Mouse (Mus musculus) embryonic facial prominence, embryonic 11.5 days (tissue): ENCODE results near the gene Spop. TPM values are rescaled to one million over a fixed set of nuclear protein-coding genes. Genes with fewer than 3 reads are reported as not detected.

Experiments
- ATAC-seq: fragments of 200-750 bp; cut with Nextera tagmentation; replicated peaks from 2 replicates; pipeline ENCODE4 v1.8.0; 2017; ENCODE audit warnings: low read depth; ENCODE audit not compliant: insufficient number of reproducible peaks, low FRiP score, low TSS enrichment
- DNase-seq: peaks from one replicate; pipeline ENCODE4 v3.0.0-alpha.2; 2015; ENCODE audit warnings: low spot score
- H3K27ac ChIP-seq: fragments of 300-500 bp; sonication (generic); replicated peaks from 2 replicates; pipeline ENCODE4 v1.5.1; 2014; ENCODE audit warnings: mild to moderate bottlenecking, low read depth, low read length, control low read depth
- H3K27me3 ChIP-seq: fragments of 300-500 bp; sonication (generic); 2 replicates; pipeline ENCODE4 v1.6.1; 2014; ENCODE audit warnings: mild to moderate bottlenecking, low read length, moderate library complexity, mixed read lengths; ENCODE audit not compliant: control insufficient read depth, insufficient read depth
- H3K36me3 ChIP-seq: fragments of 300-500 bp; sonication (generic); replicated peaks from 2 replicates; pipeline ENCODE4 v1.6.1; 2014; ENCODE audit warnings: low read depth, mild to moderate bottlenecking, low read length, moderate library complexity, mixed read lengths; ENCODE audit not compliant: control insufficient read depth, insufficient read depth
- H3K4me1 ChIP-seq: fragments of 300-500 bp; sonication (generic); 2 replicates; pipeline ENCODE4 v1.6.1; 2014; ENCODE audit warnings: low read length, mixed read lengths; ENCODE audit not compliant: control insufficient read depth, insufficient read depth
- H3K4me2 ChIP-seq: fragments of 300-500 bp; sonication (generic); 2 replicates; pipeline ENCODE4 v1.6.1; 2014; ENCODE audit warnings: low read depth, mild to moderate bottlenecking, control low read depth, low read length, moderate library complexity
- H3K4me3 ChIP-seq: fragments of 300-500 bp; sonication (generic); 2 replicates; pipeline ENCODE4 v1.5.1; 2014; ENCODE audit warnings: low read depth, low read length, control low read depth
- H3K9ac ChIP-seq: fragments of 300-500 bp; sonication (generic); replicated peaks from 2 replicates; pipeline ENCODE4 v1.6.1; 2014; ENCODE audit warnings: mild to moderate bottlenecking, control low read depth, low read length
- H3K9me3 ChIP-seq: fragments of 300-500 bp; sonication (generic); replicated peaks from 2 replicates; pipeline ENCODE4 v1.6.1; 2016; ENCODE audit warnings: mild to moderate bottlenecking, low read length, inconsistent platforms, mixed read lengths; ENCODE audit not compliant: control insufficient read depth
- WGBS: fragments of 180-500 bp; shearing (Covaris S2); extraction: QIAGEN DNeasy Blood & Tissue Kit; methylation state at CpG from one replicate; pipeline ENCODE4 v1.1.7; 2014; 5-methylcytosine and 5-hydroxymethylcytosine counted together
- polyA plus RNA-seq: library from polyadenylated mRNA; unstranded; fragments of >200 nt; fragmentation: Nextera tagmentation; extraction: Ambion mirVana; gene quantifications from 2 replicates; pipeline ENCODE4 v1.2.1, GENCODE M21; 2014

The Spop gene
- polyA plus RNA-seq, 1 experiment from 2014 or later: 95.3 TPM

DNA sequence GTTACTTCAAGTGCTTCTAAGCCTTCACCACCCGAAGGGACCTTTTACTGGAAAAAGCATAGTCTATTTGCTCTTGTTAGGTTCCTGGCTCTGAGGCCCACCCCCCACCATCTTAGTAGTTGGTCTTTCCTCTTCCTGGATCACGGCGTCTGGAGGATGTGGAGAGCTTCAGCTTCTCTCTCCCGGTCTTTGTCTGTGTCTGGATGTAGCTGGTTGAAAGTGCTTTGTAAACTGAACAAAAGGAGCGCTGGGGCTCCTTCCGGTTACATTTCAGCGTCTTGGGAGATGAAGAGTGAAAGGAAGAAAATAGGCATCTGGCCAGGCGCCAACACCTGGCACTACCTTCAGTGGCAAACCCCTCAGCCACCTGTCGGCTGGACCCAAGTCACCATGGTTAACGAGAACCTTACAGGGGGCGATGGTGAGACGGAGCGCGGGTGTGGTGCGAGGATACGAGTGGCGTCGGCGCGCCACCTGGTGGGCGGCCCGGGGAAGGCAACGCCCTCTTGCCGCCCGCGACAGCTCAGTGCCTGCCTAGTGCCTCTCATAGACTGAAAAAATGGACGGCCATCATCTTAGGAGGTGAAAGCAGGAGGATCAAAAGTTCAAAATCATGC lies 106.7 kb downstream of the Spop start:
- H3K36me3 ChIP-seq: no peaks in the 10 kb centered on the region
- peak; percentile 51; the same call in 1 of the 2 replicates for ATAC-seq

GRCm38 (mm10) chr11:95521563-95521962 lies 107.7 kb downstream of the Spop start:
- no peak for ATAC-seq
- Histone ChIP-seq H3K36me3 (no peaks in the 10 kb centered on the region), H3K4me3 (0 out of 2 replicates have a peak overlapping the region, but pooled peaks have one; percentile 5), H3K27ac (no peak overlapping the region), H3K27me3 (no peaks in the 10 kb centered on the region), H3K4me1 (peaks cover 7% of the 10 kb centered on the region), H3K9me3 (no peaks in the 10 kb centered on the region), H3K4me2 (peak overlapping the region; percentile 36), H3K9ac (no peak overlapping the region)
- peak; percentile 88 for DNase-seq
- under 1% methylated on average over 13 of the region's 13 CpGs for WGBS

More for the DNA sequence above, 106.7 kb downstream of the Spop start:
- peak; percentile 94 for DNase-seq
- H3K27ac ChIP-seq: no peak overlapping the region
- peak overlapping the region; percentile 25; the same call in 1 of the 2 replicates for H3K9ac ChIP-seq
- H3K4me2 ChIP-seq: peak overlapping the region; percentile 36
- no peaks in the 10 kb centered on the region for H3K9me3 ChIP-seq
- H3K4me1 ChIP-seq: peaks cover 13% of the 10 kb centered on the region
- WGBS: 6% methylated on average over 27 of the region's 27 CpGs
- H3K4me3 ChIP-seq: no peak overlapping the region
- no peaks in the 10 kb centered on the region for H3K27me3 ChIP-seq

GRCm38 (mm10) chr11:95527307-95527706 lies 113.4 kb downstream of the Spop start:
- no peak overlapping the region for H3K27ac ChIP-seq
- ATAC-seq (no peak), DNase-seq (no peak)
- no peaks in the 10 kb centered on the region for H3K36me3 ChIP-seq
- H3K4me2 ChIP-seq: no peak overlapping the region
- no peaks in the 10 kb centered on the region for H3K4me1 ChIP-seq
- WGBS: 91% methylated on average over 8 of the region's 8 CpGs
- no peaks in the 10 kb centered on the region for H3K9me3 ChIP-seq
- H3K9ac ChIP-seq: no peak overlapping the region
- H3K4me3 ChIP-seq: no peak overlapping the region
- no peaks in the 10 kb centered on the region for H3K27me3 ChIP-seq

- Histone ChIP-seq H3K27me3 (no peaks in the 10 kb centered on the region), H3K4me2 (no peak overlapping the region), H3K27ac (no peak overlapping the region), H3K4me1 (no peaks in the 10 kb centered on the region), H3K9me3 (no peaks in the 10 kb centered on the region), H3K9ac (no peak overlapping the region), H3K36me3 (no peaks in the 10 kb centered on the region), H3K4me3 (no peak overlapping the region)
- no peak for ATAC-seq
- 70% methylated on average over 3 of the region's 3 CpGs for WGBS
- DNase-seq: no peak
Measured at GRCm38 (mm10) chr11:95528231-95528630, 114.4 kb downstream of the Spop start.

DNA sequence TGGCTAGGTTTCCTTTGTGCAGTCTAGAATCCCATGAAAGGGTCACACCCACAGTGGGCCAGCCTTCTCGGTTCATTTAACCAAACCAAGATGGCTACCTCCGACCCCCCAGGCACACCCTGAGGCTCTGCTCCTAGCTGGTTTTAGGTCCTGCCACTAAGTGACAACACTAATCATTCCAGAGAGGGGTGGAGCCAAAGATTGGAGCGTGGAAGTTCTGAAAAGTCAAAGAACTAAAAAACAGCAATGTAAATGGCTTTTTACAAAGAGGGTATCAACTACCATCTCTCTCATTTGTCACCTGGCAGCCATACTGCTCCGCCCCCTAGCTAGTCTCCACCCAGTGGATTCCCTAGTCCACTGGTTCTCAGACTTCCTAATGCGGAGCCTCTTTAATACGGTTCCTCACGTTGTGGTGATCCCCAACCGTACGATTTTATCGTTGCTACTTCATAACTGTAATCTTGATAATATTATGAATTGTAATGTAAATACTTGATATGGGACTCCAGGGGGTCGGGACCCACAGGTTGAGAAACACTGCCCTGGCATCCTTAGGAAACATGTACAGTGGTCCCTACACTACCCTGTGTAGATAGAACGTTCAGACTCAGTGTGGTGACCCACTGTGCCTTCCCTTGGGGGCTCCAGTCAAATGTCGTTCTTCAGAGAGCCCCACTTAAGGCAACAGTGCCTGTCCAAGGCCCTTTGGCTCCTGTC lies 118.6 kb downstream of the Spop start:
- ATAC-seq: no peak
- Histone ChIP-seq H3K9ac (no peak overlapping the region), H3K4me1 (no peaks in the 10 kb centered on the region), H3K36me3 (no peaks in the 10 kb centered on the region), H3K4me2 (no peak overlapping the region), H3K4me3 (no peak overlapping the region), H3K9me3 (no peaks in the 10 kb centered on the region), H3K27me3 (no peaks in the 10 kb centered on the region), H3K27ac (no peak overlapping the region)
- 76% methylated on average over 13 of the region's 13 CpGs for WGBS
- no peak for DNase-seq

- H3K27ac ChIP-seq: no peak overlapping the region
- peak; percentile 92 for DNase-seq
- H3K9me3 ChIP-seq: no peaks in the 10 kb centered on the region
- ATAC-seq: peak; percentile 67; the same call in 1 of the 2 replicates
- no peaks in the 10 kb centered on the region for H3K36me3 ChIP-seq
- 22% methylated on average over 24 of the region's 24 CpGs for WGBS
- H3K4me3 ChIP-seq: 0 out of 2 replicates have a peak overlapping the region, but pooled peaks have one; percentile 6
- H3K27me3 ChIP-seq: no peaks in the 10 kb centered on the region
- no peaks in the 10 kb centered on the region for H3K4me1 ChIP-seq
- H3K9ac ChIP-seq: peak overlapping the region; percentile 37
- peak overlapping the region; percentile 34 for H3K4me2 ChIP-seq
Measured at GRCm38 (mm10) chr11:95533484-95534160, 119.7 kb downstream of the Spop start.

DNA sequence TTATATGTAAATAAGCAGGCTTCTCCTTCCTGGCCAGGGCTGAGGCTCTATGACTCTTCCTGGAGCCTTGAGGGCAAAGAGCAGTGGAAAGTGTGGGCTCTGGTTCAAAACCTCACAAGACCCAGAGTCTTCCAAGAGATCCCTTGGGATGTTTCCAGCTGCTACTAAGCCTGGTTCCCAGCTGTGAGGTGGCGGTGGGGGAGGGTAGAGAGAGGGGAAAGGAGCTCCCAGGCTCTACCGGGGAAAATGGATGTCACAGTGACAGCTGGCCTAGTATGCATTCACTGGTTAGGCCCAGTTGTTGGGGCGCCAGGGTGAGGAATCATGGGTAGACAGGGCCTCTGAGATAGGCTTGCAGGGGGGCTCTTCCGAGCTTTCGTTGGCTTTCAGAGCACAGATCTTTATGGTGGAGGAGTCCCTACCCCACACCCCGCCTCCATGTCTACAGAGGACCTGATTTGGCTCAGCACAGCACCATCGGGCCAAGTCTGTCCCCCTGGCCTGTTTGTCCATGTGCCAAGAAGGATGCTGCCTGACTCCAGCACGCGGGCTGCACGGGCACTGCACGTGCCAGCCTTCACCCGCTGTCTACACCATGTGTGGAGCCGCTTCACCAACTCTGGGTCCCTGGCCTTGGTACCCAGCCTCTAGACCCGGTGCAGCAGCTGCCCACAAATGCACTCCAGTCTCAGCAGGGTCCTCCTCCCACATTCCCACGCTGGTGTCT lies 124.7 kb downstream of the Spop start:
- Histone ChIP-seq H3K4me2 (no peak overlapping the region), H3K27ac (no peak overlapping the region), H3K36me3 (no peaks in the 10 kb centered on the region), H3K9me3 (no peaks in the 10 kb centered on the region), H3K9ac (no peak overlapping the region), H3K4me1 (no peaks in the 10 kb centered on the region), H3K27me3 (no peaks in the 10 kb centered on the region), H3K4me3 (no peak overlapping the region)
- no peak for ATAC-seq
- WGBS: 78% methylated on average over 15 of the region's 15 CpGs
- no peak for DNase-seq
